Mouse (Mus musculus) liver, embryonic 16.5 days (tissue): ENCODE measurements around the gene Arl5b. TPM values are rescaled to one million over a fixed set of nuclear protein-coding genes. Genes with fewer than 3 reads are reported as not detected.

Experiments
- ATAC-seq: fragments of 200-750 bp; cut with Nextera tagmentation; 2 replicates; pipeline ENCODE4 v1.8.0; 2017; ENCODE audit warnings: low read depth, mild to moderate bottlenecking, moderate number of reproducible peaks, moderate library complexity
- H3K27ac ChIP-seq: fragments of 300-500 bp; sonication (generic); 2 replicates; pipeline ENCODE4 v1.5.1; 2014; ENCODE audit warnings: mild to moderate bottlenecking, low read length
- H3K27me3 ChIP-seq: fragments of 300-500 bp; sonication (generic); 2 replicates; pipeline ENCODE4 v1.6.1; 2014; ENCODE audit warnings: low read depth, low read length, mixed read lengths; ENCODE audit not compliant: control insufficient read depth, insufficient read depth
- H3K36me3 ChIP-seq: fragments of 300-500 bp; sonication (generic); 2 replicates; pipeline ENCODE4 v1.6.1; 2014; ENCODE audit warnings: mild to moderate bottlenecking; ENCODE audit not compliant: control insufficient read depth, insufficient read depth
- H3K4me1 ChIP-seq: fragments of 300-500 bp; sonication (generic); 2 replicates; pipeline ENCODE4 v1.6.1; 2014; ENCODE audit warnings: low read depth, low read length, mixed read lengths; ENCODE audit not compliant: control insufficient read depth
- H3K4me2 ChIP-seq: fragments of 300-500 bp; sonication (generic); 2 replicates; pipeline ENCODE4 v1.6.1; 2014; ENCODE audit warnings: low read depth, low read length, mixed read lengths
- H3K4me3 ChIP-seq: fragments of 300-500 bp; sonication (generic); 2 replicates; pipeline ENCODE4 v1.5.1; 2014; ENCODE audit warnings: low read depth, mild to moderate bottlenecking, low read length
- H3K9ac ChIP-seq: fragments of 300-500 bp; sonication (generic); 2 replicates; pipeline ENCODE4 v1.6.1; 2014; ENCODE audit warnings: low read depth, low read length
- H3K9me3 ChIP-seq: fragments of 300-500 bp; sonication (generic); replicated peaks from 2 replicates; pipeline ENCODE4 v1.6.1; 2016; ENCODE audit warnings: low read length; ENCODE audit not compliant: control insufficient read depth
- WGBS: fragments of 180-500 bp; shearing (Covaris S2); extraction: QIAGEN DNeasy Blood & Tissue Kit; methylation state at CpG from one replicate; pipeline ENCODE4 v1.1.7; 2014; ENCODE audit not compliant: insufficient replicate concordance; 5-methylcytosine and 5-hydroxymethylcytosine counted together
- polyA plus RNA-seq: library from polyadenylated mRNA; unstranded; fragments of >200 nt; fragmentation: Nextera tagmentation; extraction: Ambion mirVana; gene quantifications from 2 replicates; pipeline ENCODE4 v1.2.1, GENCODE M21; 2015

Gene Arl5b
- 5.6 and 6.5 TPM in 2 replicates for polyA plus RNA-seq

GRCm38 (mm10) chr2:15049117-15049873 is at the start of gene Arl5b:
Arl5b (plus strand) TSS chr2:15049395.
- Histone ChIP-seq H3K4me1 (peaks cover 7% of the 10 kb centered on the region), H3K4me3 (peak within 1 kb of the TSS; percentile 74), H3K27ac (peak within 1 kb of the TSS; percentile 68), H3K27me3 (no peaks in the 10 kb centered on the region), H3K36me3 (no peaks in the 10 kb centered on the region), H3K9me3 (no peaks in the 10 kb centered on the region), H3K9ac (peak within 1 kb of the TSS; percentile 71), H3K4me2 (peak within 1 kb of the TSS; percentile 67)
- ATAC-seq: peak; percentile 100
- WGBS: 8% methylated on average over 20 of the region's 20 CpGs

- no peak overlapping the region for H3K27ac ChIP-seq
- no peak overlapping the region for H3K4me2 ChIP-seq
- no peaks in the 10 kb centered on the region for H3K9me3 ChIP-seq
- no peaks in the 10 kb centered on the region for H3K36me3 ChIP-seq
- 67% methylated on average over 3 of the region's 3 CpGs for WGBS
- no peaks in the 10 kb centered on the region for H3K4me1 ChIP-seq
- no peak for ATAC-seq
- no peaks in the 10 kb centered on the region for H3K27me3 ChIP-seq
- H3K9ac ChIP-seq: no peak overlapping the region
- H3K4me3 ChIP-seq: no peak overlapping the region
These were observed 41.7 kb upstream of the Arl5b start for GRCm38 (mm10) chr2:15007531-15007930.

- Histone ChIP-seq H3K36me3 (no peaks in the 10 kb centered on the region), H3K4me1 (no peaks in the 10 kb centered on the region), H3K9me3 (no peaks in the 10 kb centered on the region), H3K9ac (no peak overlapping the region), H3K4me3 (no peak overlapping the region), H3K27ac (no peak overlapping the region), H3K27me3 (no peaks in the 10 kb centered on the region), H3K4me2 (no peak overlapping the region)
- ATAC-seq: no peak
- WGBS: 81% methylated on average over 1 of the region's 1 CpGs
These were observed 41.1 kb upstream of the Arl5b start for GRCm38 (mm10) chr2:15008072-15008471.

GRCm38 (mm10) chr2:15026817-15027216 is 22.4 kb upstream of the Arl5b start:
- no peaks in the 10 kb centered on the region for H3K9me3 ChIP-seq
- H3K4me1 ChIP-seq: no peaks in the 10 kb centered on the region
- no peak overlapping the region for H3K4me2 ChIP-seq
- no peak overlapping the region for H3K4me3 ChIP-seq
- ATAC-seq: no peak
- no peak overlapping the region for H3K9ac ChIP-seq
- no peaks in the 10 kb centered on the region for H3K36me3 ChIP-seq
- 82% methylated on average over 3 of the region's 3 CpGs for WGBS
- H3K27ac ChIP-seq: no peak overlapping the region
- no peaks in the 10 kb centered on the region for H3K27me3 ChIP-seq

GRCm38 (mm10) chr2:15027816-15028215 is 21.4 kb upstream of the Arl5b start:
- H3K4me2 ChIP-seq: no peak overlapping the region
- no peaks in the 10 kb centered on the region for H3K36me3 ChIP-seq
- no peaks in the 10 kb centered on the region for H3K4me1 ChIP-seq
- no peak overlapping the region for H3K4me3 ChIP-seq
- no peaks in the 10 kb centered on the region for H3K9me3 ChIP-seq
- H3K9ac ChIP-seq: no peak overlapping the region
- ATAC-seq: no peak
- no peaks in the 10 kb centered on the region for H3K27me3 ChIP-seq
- 56% methylated on average over 1 of the region's 1 CpGs for WGBS
- no peak overlapping the region for H3K27ac ChIP-seq

GRCm38 (mm10) chr2:15038705-15039104 is 10.5 kb upstream of the Arl5b start:
- H3K4me1 ChIP-seq: no peaks in the 10 kb centered on the region
- no peak overlapping the region for H3K4me3 ChIP-seq
- H3K27me3 ChIP-seq: no peaks in the 10 kb centered on the region
- 75% methylated on average over 6 of the region's 6 CpGs for WGBS
- no peak for ATAC-seq
- no peak overlapping the region for H3K9ac ChIP-seq
- H3K36me3 ChIP-seq: no peaks in the 10 kb centered on the region
- no peaks in the 10 kb centered on the region for H3K9me3 ChIP-seq
- H3K27ac ChIP-seq: no peak overlapping the region
- H3K4me2 ChIP-seq: no peak overlapping the region

GRCm38 (mm10) chr2:15040326-15040725 is 8.9 kb upstream of the Arl5b start:
- no peak for ATAC-seq
- no peak overlapping the region for H3K4me3 ChIP-seq
- no peaks in the 10 kb centered on the region for H3K4me1 ChIP-seq
- no peaks in the 10 kb centered on the region for H3K9me3 ChIP-seq
- H3K9ac ChIP-seq: no peak overlapping the region
- no peak overlapping the region for H3K27ac ChIP-seq
- H3K27me3 ChIP-seq: no peaks in the 10 kb centered on the region
- 41% methylated on average over 5 of the region's 5 CpGs for WGBS
- H3K4me2 ChIP-seq: no peak overlapping the region
- no peaks in the 10 kb centered on the region for H3K36me3 ChIP-seq

- Histone ChIP-seq H3K36me3 (no peaks in the 10 kb centered on the region), H3K27ac (peak overlapping the region; percentile 88), H3K9me3 (no peaks in the 10 kb centered on the region), H3K9ac (peak overlapping the region; percentile 89), H3K27me3 (no peaks in the 10 kb centered on the region), H3K4me1 (peaks cover 14% of the 10 kb centered on the region), H3K4me2 (peak overlapping the region; percentile 87), H3K4me3 (peak overlapping the region; percentile 99)
- 30% methylated on average over 10 of the region's 10 CpGs for WGBS
- peak; percentile 4 for ATAC-seq
These were observed 5.3 kb downstream of the Arl5b start for GRCm38 (mm10) chr2:15054496-15054895.

GRCm38 (mm10) chr2:15054945-15055637 is 5.9 kb downstream of the Arl5b start, which contains the start of gene Nsun6:
Nsun6 (minus strand) TSS chr2:15055069.
- Histone ChIP-seq H3K9me3 (no peaks in the 10 kb centered on the region), H3K4me1 (peaks cover 11% of the 10 kb centered on the region), H3K27me3 (no peaks in the 10 kb centered on the region), H3K36me3 (no peaks in the 10 kb centered on the region), H3K27ac (peak within 1 kb of the TSS; percentile 88), H3K9ac (peak within 1 kb of the TSS; percentile 92), H3K4me2 (peak within 1 kb of the TSS; percentile 87), H3K4me3 (peak within 1 kb of the TSS; percentile 99)
- under 1% methylated on average over 71 of the region's 75 CpGs for WGBS
- peak; percentile 99 for ATAC-seq
